Mouse (Mus musculus): ENCODE results near the gene 2310011J03Rik. TPM values are rescaled to one million over a fixed set of nuclear protein-coding genes. Genes with fewer than 3 reads are reported as not detected.

2310011J03Rik gene
- polyA plus RNA-seq, 1 experiment from 2014 or later, result 43.4 TPM

DNA sequence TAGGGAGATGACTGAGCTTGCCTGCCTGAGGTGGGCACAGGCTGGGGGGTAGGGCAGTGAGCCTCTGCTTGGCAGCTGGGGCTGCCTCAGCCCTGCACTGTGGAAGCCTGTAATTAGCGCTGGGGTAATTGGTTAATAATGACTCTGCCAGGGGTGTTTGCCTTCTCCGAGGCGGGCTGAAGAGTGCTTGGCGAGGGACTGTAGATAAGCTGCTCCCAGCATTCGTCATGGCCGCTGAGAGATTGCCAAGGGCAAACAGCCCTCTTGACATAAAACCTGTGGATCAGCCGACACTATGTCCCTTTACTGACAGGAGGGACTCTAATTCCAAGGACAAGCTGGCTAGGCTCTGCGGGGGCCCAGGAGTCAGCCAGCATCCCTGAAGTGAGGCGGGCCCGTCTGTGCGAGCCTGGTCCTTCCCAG is 4.0 kb downstream of the 2310011J03Rik start:
- DNase-seq (ENCODE audit: low spot score) (no peak), ATAC-seq (replicated peaks; ENCODE audit: low FRiP score, low TSS enrichment, low read depth) (no peak)
- peaks cover 55% of the 10 kb centered on the region for H3K27me3 ChIP-seq (replicated peaks; ENCODE audit: control insufficient read depth, insufficient read depth, low read length)
- no peak overlapping the region for H3K9ac ChIP-seq (ENCODE audit: low read length)
- H3K4me2 ChIP-seq (ENCODE audit: low read length), result no peak overlapping the region
- WGBS, result 32% methylated on average over 11 of the region's 11 CpGs
- H3K27ac ChIP-seq (ENCODE audit: low read depth), result no peak overlapping the region
- H3K9me3 ChIP-seq (ENCODE audit: control insufficient read depth, low read length), result no peaks in the 10 kb centered on the region
- H3K4me1 ChIP-seq (replicated peaks; ENCODE audit: control insufficient read depth, insufficient read depth, low read length), result peaks cover 9% of the 10 kb centered on the region
- no peak overlapping the region for H3K4me3 ChIP-seq (ENCODE audit: low read depth, low read length)
- peaks cover 18% of the 10 kb centered on the region for H3K36me3 ChIP-seq (ENCODE audit: control insufficient read depth, insufficient read depth, low read length)

DNA sequence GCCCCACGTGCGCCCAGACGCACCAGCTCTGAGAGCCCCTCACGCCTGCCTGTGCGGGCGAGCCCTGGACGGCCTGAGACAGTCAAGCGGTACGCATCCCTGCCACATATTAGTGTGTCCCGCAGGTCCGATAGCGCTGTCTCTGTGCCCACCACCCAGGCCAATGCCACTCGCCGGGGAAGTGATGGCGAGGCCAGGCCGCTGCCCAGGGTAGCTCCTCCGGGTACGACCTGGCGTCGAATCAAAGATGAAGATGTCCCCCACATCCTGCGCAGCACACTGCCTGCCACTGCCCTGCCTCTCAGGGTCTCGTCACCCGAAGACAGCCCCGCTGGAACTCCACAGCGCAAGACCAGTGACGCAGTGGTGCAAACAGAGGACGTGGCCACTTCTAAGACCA is 5.0 kb downstream of the 2310011J03Rik start:
- Histone ChIP-seq H3K4me3 (ENCODE audit: low read depth, low read length) (no peak overlapping the region), H3K9me3 (ENCODE audit: control insufficient read depth, low read length) (no peaks in the 10 kb centered on the region), H3K36me3 (ENCODE audit: control insufficient read depth, insufficient read depth, low read length) (peaks cover 18% of the 10 kb centered on the region), H3K9ac (ENCODE audit: low read length) (no peak overlapping the region), H3K27ac (ENCODE audit: low read depth) (no peak overlapping the region), H3K27me3 (replicated peaks; ENCODE audit: control insufficient read depth, insufficient read depth, low read length) (peaks cover 61% of the 10 kb centered on the region), H3K4me1 (replicated peaks; ENCODE audit: control insufficient read depth, insufficient read depth, low read length) (peaks cover 9% of the 10 kb centered on the region), H3K4me2 (ENCODE audit: low read length) (no peak overlapping the region)
- DNase-seq (ENCODE audit: low spot score) (no peak), ATAC-seq (replicated peaks; ENCODE audit: low FRiP score, low TSS enrichment, low read depth) (no peak)
- 42% methylated on average over 27 of the region's 27 CpGs for WGBS

DNA sequence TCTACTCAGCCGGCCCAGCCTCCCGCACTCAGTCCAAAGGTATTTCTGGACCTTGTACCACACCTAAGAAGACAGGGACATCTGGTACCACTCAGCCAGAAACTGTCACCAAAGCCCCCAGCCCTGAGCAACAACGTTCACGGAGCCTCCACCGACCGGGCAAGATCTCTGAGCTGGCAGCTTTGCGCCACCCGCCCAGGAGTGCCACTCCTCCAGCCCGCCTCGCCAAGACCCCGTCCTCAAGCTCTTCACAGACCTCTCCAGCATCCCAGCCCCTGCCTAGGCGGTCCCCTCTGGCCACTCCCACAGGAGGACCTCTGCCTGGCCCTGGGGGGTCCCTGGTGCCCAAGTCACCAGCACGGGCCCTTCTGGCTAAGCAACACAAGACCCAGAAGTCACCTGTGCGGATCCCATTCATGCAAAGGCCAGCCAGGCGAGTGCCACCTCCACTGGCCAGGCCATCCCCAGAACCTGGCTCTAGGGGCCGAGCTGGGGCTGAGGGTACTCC is 5.8 kb downstream of the 2310011J03Rik start:
- Histone ChIP-seq H3K4me1 (replicated peaks; ENCODE audit: control insufficient read depth, insufficient read depth, low read length) (peaks cover 7% of the 10 kb centered on the region), H3K4me2 (ENCODE audit: low read length) (no peak overlapping the region), H3K9me3 (ENCODE audit: control insufficient read depth, low read length) (no peaks in the 10 kb centered on the region), H3K27ac (ENCODE audit: low read depth) (no peak overlapping the region), H3K36me3 (ENCODE audit: control insufficient read depth, insufficient read depth, low read length) (peaks cover 18% of the 10 kb centered on the region), H3K27me3 (replicated peaks; ENCODE audit: control insufficient read depth, insufficient read depth, low read length) (peaks cover 64% of the 10 kb centered on the region), H3K9ac (ENCODE audit: low read length) (no peak overlapping the region), H3K4me3 (ENCODE audit: low read depth, low read length) (no peak overlapping the region)
- ATAC-seq (replicated peaks; ENCODE audit: low FRiP score, low TSS enrichment, low read depth), result no peak
- 54% methylated on average over 16 of the region's 16 CpGs for WGBS
- DNase-seq (ENCODE audit: low spot score), result no peak

DNA sequence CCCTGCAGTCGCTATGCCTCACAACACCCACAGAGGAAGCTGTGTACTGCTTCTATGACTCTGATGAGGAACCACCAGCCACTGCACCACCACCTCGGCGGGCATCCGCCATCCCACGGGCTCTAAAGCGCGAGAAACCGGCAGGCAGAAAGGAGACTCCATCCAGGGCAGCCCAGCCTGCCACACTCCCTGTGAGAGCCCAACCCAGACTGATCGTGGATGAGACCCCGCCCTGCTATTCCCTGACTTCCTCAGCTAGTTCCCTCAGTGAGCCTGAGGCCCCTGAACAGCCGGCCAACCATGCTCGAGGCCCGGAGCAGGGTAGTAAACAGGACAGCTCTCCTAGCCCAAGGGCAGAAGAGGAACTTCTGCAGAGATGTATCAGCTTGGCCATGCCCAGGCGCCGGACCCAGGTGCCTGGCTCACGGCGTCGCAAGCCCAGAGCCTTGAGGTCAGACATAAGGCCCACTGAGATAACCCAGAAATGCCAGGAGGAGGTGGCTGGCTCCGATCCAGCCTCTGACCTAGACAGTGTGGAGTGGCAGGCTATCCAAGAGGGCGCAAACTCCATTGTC is 6.6 kb downstream of the 2310011J03Rik start:
- H3K4me3 ChIP-seq (ENCODE audit: low read depth, low read length), result no peak overlapping the region
- 42% methylated on average over 20 of the region's 20 CpGs for WGBS
- H3K4me2 ChIP-seq (ENCODE audit: low read length), result no peak overlapping the region
- ATAC-seq (replicated peaks; ENCODE audit: low FRiP score, low TSS enrichment, low read depth) (no peak), DNase-seq (ENCODE audit: low spot score) (no peak)
- H3K27ac ChIP-seq (ENCODE audit: low read depth), result no peak overlapping the region
- H3K4me1 ChIP-seq (replicated peaks; ENCODE audit: control insufficient read depth, insufficient read depth, low read length), result peaks cover 4% of the 10 kb centered on the region; the same call in 1 of the 2 replicates
- H3K36me3 ChIP-seq (ENCODE audit: control insufficient read depth, insufficient read depth, low read length), result peaks cover 12% of the 10 kb centered on the region
- H3K9ac ChIP-seq (ENCODE audit: low read length), result no peak overlapping the region
- H3K27me3 ChIP-seq (replicated peaks; ENCODE audit: control insufficient read depth, insufficient read depth, low read length), result peaks cover 67% of the 10 kb centered on the region
- H3K9me3 ChIP-seq (ENCODE audit: control insufficient read depth, low read length), result no peaks in the 10 kb centered on the region

DNA sequence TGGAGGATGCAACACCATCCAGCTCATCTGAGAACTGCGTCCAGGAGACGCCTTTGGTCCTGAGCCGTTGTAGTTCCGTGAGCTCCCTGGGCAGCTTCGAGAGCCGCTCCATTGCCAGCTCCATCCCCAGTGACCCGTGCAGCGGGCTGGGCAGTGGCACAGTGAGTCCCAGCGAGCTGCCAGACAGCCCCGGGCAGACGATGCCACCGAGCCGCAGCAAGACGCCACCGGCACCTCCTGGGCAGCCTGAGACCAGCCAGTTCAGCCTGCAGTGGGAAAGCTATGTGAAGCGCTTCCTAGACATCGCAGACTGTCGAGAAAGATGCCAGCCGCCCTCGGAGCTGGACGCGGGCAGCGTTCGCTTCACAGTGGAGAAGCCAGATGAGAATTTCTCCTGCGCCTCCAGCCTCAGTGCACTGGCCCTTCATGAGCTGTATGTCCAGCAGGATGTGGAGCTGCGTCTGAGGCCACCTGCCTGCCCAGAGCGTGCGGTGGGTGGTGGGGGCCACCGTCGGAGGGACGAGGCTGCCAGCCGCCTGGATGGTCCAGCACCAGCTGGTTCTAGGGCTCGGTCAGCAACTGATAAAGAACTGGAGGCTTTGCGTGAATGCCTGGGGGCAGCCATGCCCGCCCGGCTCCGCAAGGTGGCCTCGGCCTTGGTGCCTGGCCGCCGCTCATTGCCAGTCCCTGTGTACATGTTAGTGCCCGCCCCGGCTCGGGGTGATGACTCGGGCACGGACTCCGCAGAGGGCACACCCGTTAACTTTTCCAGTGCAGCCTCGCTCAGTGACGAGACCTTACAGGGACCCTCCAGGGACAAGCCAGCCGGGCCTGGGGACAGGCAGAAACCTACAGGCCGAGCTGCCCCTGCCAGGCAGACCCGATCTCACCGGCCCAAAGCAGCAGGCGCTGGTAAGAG is 7.5 kb downstream of the 2310011J03Rik start:
- no peak overlapping the region for H3K27ac ChIP-seq (ENCODE audit: low read depth)
- no peaks in the 10 kb centered on the region for H3K9me3 ChIP-seq (ENCODE audit: control insufficient read depth, low read length)
- H3K9ac ChIP-seq (ENCODE audit: low read length), result no peak overlapping the region
- H3K36me3 ChIP-seq (ENCODE audit: control insufficient read depth, insufficient read depth, low read length), result peaks cover 4% of the 10 kb centered on the region
- 60% methylated on average over 54 of the region's 54 CpGs for WGBS
- H3K4me1 ChIP-seq (replicated peaks; ENCODE audit: control insufficient read depth, insufficient read depth, low read length), result peaks cover 4% of the 10 kb centered on the region; the same call in 1 of the 2 replicates
- no peak overlapping the region for H3K4me3 ChIP-seq (ENCODE audit: low read depth, low read length)
- DNase-seq (ENCODE audit: low spot score) (no peak), ATAC-seq (replicated peaks; ENCODE audit: low FRiP score, low TSS enrichment, low read depth) (no peak)
- H3K4me2 ChIP-seq (ENCODE audit: low read length), result no peak overlapping the region
- peaks cover 67% of the 10 kb centered on the region for H3K27me3 ChIP-seq (replicated peaks; ENCODE audit: control insufficient read depth, insufficient read depth, low read length)

- Histone ChIP-seq H3K4me2 (ENCODE audit: low read length) (no peak overlapping the region), H3K9me3 (ENCODE audit: control insufficient read depth, low read length) (no peaks in the 10 kb centered on the region), H3K36me3 (ENCODE audit: control insufficient read depth, insufficient read depth, low read length) (no peaks in the 10 kb centered on the region; the same call in 1 of the 2 replicates), H3K4me3 (ENCODE audit: low read depth, low read length) (no peak overlapping the region), H3K4me1 (replicated peaks; ENCODE audit: control insufficient read depth, insufficient read depth, low read length) (peaks cover 4% of the 10 kb centered on the region; the same call in 1 of the 2 replicates), H3K27ac (ENCODE audit: low read depth) (no peak overlapping the region), H3K9ac (ENCODE audit: low read length) (no peak overlapping the region), H3K27me3 (replicated peaks; ENCODE audit: control insufficient read depth, insufficient read depth, low read length) (peaks cover 62% of the 10 kb centered on the region)
- ATAC-seq (replicated peaks; ENCODE audit: low FRiP score, low TSS enrichment, low read depth), result no peak
- no peak for DNase-seq (ENCODE audit: low spot score)
- 84% methylated on average over 16 of the region's 16 CpGs for WGBS
Observed at GRCm38 (mm10) chr10:80311560-80311959, 8.8 kb downstream of the 2310011J03Rik start.

DNA sequence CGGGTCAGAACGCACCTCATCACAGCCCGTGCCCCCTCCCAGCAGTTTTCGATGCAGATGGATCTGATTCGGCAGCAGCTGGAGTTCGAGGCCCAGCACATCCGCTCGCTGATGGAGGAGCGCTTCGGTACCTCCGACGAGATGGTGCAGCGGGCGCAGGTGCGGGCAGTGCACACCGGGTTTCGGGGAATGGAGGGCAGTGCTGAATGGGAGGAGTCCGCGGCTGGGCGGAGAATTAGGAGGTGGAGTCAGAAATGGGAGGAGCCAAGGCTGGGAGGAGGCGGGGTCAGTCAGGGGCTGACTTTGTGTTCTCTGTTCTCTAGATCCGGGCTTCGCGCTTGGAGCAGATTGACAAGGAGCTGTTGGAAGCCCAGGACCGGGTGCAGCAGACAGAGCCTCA is 15.5 kb downstream of the 2310011J03Rik start:
- Histone ChIP-seq H3K4me1 (replicated peaks; ENCODE audit: control insufficient read depth, insufficient read depth, low read length) (no peaks in the 10 kb centered on the region), H3K4me3 (ENCODE audit: low read depth, low read length) (no peak overlapping the region), H3K9ac (ENCODE audit: low read length) (no peak overlapping the region), H3K4me2 (ENCODE audit: low read length) (peak overlapping the region; percentile 26; the same call in 1 of the 2 replicates), H3K27me3 (replicated peaks; ENCODE audit: control insufficient read depth, insufficient read depth, low read length) (peaks cover 55% of the 10 kb centered on the region), H3K9me3 (ENCODE audit: control insufficient read depth, low read length) (no peaks in the 10 kb centered on the region), H3K27ac (ENCODE audit: low read depth) (no peak overlapping the region), H3K36me3 (ENCODE audit: control insufficient read depth, insufficient read depth, low read length) (no peaks in the 10 kb centered on the region; the same call in 1 of the 2 replicates)
- ATAC-seq (replicated peaks; ENCODE audit: low FRiP score, low TSS enrichment, low read depth) (no peak), DNase-seq (ENCODE audit: low spot score) (no peak)
- WGBS, result 18% methylated on average over 25 of the region's 25 CpGs

DNA sequence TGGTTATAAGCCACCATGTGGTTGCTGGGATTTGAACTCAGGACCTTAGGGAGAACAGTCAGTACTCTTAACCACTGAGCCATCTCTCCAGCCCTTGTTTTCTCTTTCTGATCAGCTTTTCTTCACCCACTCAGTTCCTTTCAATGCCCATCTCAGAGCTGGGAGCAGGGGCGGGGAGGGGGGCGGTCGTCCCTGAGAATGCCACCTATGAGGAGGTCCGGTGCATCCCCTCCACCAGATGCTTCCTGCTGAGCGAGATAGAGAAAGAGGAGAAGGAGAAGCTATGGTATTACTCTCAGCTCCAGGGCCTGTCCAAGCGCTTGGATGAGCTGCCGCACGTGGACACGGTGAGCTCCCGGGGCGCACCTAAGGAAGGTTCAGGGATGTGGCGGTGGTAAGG is 15.9 kb downstream of the 2310011J03Rik start:
- H3K4me3 ChIP-seq (ENCODE audit: low read depth, low read length), result no peak overlapping the region
- no peak overlapping the region for H3K27ac ChIP-seq (ENCODE audit: low read depth)
- no peak for ATAC-seq (replicated peaks; ENCODE audit: low FRiP score, low TSS enrichment, low read depth)
- no peaks in the 10 kb centered on the region; the same call in 1 of the 2 replicates for H3K36me3 ChIP-seq (ENCODE audit: control insufficient read depth, insufficient read depth, low read length)
- peaks cover 58% of the 10 kb centered on the region for H3K27me3 ChIP-seq (replicated peaks; ENCODE audit: control insufficient read depth, insufficient read depth, low read length)
- 22% methylated on average over 12 of the region's 12 CpGs for WGBS
- no peak for DNase-seq (ENCODE audit: low spot score)
- H3K4me2 ChIP-seq (ENCODE audit: low read length), result peak overlapping the region; percentile 26; the same call in 1 of the 2 replicates
- H3K9ac ChIP-seq (ENCODE audit: low read length), result no peak overlapping the region
- H3K4me1 ChIP-seq (replicated peaks; ENCODE audit: control insufficient read depth, insufficient read depth, low read length), result no peaks in the 10 kb centered on the region
- no peaks in the 10 kb centered on the region for H3K9me3 ChIP-seq (ENCODE audit: control insufficient read depth, low read length)
